Mouse (Mus musculus): Measurements from ENCODE around the gene Hcrtr1. TPM values are rescaled to one million over a fixed set of nuclear protein-coding genes. Genes with fewer than 3 reads are reported as not detected.
A peak's percentile ranks its signal among the peaks of the same experiment; 100 is the strongest.

The Hcrtr1 gene
- polyA plus RNA-seq, 1 experiment from 2014 or later = not detected

DNA sequence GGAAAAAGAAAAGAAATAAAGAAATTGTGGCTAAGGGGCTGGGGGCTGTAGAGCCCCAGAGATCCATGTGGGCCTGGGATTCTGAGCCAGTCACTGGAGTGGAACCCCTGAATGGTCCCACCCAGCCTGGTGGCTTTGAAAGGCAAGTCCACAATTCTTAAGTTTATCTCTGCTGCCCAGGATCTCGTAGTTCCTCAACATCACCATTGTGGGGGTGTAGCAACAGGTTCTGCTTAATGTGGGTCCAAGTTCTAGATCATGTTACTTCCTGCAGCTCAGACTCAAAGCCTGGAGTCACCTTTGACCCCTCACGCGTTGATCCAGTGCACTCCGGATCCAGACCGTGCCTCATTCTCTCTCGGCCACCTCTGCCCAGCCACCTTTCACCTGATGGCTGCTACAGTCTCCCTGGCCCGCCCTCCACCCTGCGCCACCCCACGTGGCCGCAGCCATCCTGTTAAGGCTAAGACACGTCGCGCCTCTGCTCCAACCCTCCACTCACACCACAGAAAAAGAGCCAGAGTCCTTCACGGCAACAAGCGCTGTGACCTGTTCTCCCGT, 30.3 kb upstream of the Hcrtr1 start:
- TF ChIP-seq EP300 (IDR thresholded peaks at IDR 0.05; ENCODE audit: low read depth) (no peak), CTCF (IDR thresholded peaks at IDR 0.05; ENCODE audit: low read depth) (no peak)
- peaks cover 2% of the 10 kb centered on the region; the same call in 1 of the 2 replicates for H3K27me3 ChIP-seq (ENCODE audit: insufficient read depth, low read length)
- no peak for ATAC-seq
- no peak overlapping the region for H3K9ac ChIP-seq (replicated peaks)
- no peak overlapping the region for H3K27ac ChIP-seq (ENCODE audit: low read depth)
- WGBS (ENCODE audit: insufficient replicate concordance) = 72% methylated on average over 16 of the region's 16 CpGs
- no peaks in the 10 kb centered on the region for H3K9me3 ChIP-seq (ENCODE audit: low read length)
- H3K4me3 ChIP-seq (ENCODE audit: low read depth, low read length) = no peak overlapping the region
- H3K36me3 ChIP-seq (replicated peaks; ENCODE audit: insufficient read depth, low read length) = peaks cover 7% of the 10 kb centered on the region
- H3K4me1 ChIP-seq (ENCODE audit: insufficient read depth) = peaks cover 22% of the 10 kb centered on the region
- H3K4me2 ChIP-seq (ENCODE audit: low read depth, low read length) = no peak overlapping the region
- DNase-seq = no peak

DNA sequence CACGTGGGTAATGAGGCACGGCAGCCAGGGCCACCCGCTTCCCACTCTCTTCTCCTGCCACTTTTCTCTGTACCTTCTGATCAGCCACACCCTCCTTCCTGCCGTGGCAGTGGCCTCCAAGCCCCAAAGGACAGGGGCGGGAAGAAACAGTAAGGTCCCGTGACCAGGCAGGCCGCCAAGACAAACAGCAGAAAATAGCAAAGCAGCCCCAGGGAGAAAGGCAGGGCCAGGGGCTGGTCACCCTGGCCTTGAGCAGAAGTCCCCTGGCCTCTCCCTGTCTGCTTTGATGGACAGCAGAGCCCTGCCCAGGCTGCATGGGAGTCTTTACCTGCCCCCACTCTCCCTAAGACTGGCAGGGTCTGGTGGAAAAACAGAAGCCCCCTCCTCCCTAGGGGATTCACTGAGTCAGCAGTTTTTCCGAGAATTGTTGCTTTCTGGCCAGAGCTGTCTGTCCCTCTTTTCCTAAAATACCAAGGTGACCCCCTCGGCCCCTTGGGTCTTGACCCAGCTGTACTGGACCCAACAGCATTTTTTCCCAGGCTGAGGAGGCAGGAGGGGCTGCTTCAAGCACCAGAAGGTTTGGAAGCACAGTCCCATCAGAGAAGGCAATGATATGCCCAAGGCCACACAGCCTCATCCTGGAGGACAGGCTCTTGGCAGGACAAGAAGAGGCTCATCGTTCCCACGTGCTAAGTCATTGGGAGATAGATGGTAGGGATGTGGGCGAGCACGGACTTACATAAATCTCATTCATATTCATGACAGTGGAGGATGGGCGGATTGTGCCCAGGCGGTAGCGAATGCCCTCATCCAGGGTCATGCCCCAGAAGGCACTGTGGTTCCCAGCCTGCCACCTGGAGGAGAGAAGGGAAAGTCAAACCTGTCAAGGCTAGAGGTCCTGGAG, 29.4 kb upstream of the Hcrtr1 start:
- DNase-seq = peak; percentile 72
- H3K36me3 ChIP-seq (replicated peaks; ENCODE audit: insufficient read depth, low read length) = peaks cover 7% of the 10 kb centered on the region
- ATAC-seq = peak; percentile 42
- H3K4me2 ChIP-seq (ENCODE audit: low read depth, low read length) = peak overlapping the region; percentile 15
- H3K9ac ChIP-seq (replicated peaks) = no peak overlapping the region
- 41% methylated on average over 16 of the region's 16 CpGs for WGBS (ENCODE audit: insufficient replicate concordance)
- H3K4me1 ChIP-seq (ENCODE audit: insufficient read depth) = peaks cover 19% of the 10 kb centered on the region
- no peaks in the 10 kb centered on the region for H3K9me3 ChIP-seq (ENCODE audit: low read length)
- no peak for TF ChIP-seq EP300 (IDR thresholded peaks at IDR 0.05; ENCODE audit: low read depth)
- TF ChIP-seq CTCF (IDR thresholded peaks at IDR 0.05; ENCODE audit: low read depth) = no peak
- H3K4me3 ChIP-seq (ENCODE audit: low read depth, low read length) = no peak overlapping the region
- H3K27ac ChIP-seq (ENCODE audit: low read depth) = no peak overlapping the region; the same call in 1 of the 2 replicates
- H3K27me3 ChIP-seq (ENCODE audit: insufficient read depth, low read length) = peaks cover 3% of the 10 kb centered on the region

DNA sequence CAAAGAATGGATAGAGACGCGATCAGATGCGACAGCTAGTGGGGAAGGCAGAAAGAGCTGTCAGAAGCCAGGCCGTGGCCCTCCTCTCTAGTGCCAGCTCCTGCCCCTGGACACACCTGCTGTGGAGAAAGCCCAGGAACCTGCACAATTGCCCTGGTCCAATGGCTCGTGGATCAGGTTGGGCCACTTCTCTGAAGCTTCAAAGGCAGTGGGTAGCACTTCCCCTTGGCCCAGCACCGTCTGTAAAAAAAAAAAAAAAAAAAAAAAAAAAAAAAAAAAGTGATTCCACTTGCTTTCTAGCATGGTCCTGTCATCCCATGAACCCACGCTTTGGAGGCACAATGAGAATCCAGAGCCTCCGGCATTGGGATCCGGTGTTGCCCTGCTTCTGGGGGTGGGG, 28.7 kb upstream of the Hcrtr1 start:
- peaks cover 9% of the 10 kb centered on the region for H3K27me3 ChIP-seq (ENCODE audit: insufficient read depth, low read length)
- no peak for DNase-seq
- H3K9ac ChIP-seq (replicated peaks) = no peak overlapping the region
- 34% methylated on average over 9 of the region's 9 CpGs for WGBS (ENCODE audit: insufficient replicate concordance)
- peaks cover 18% of the 10 kb centered on the region for H3K4me1 ChIP-seq (ENCODE audit: insufficient read depth)
- peaks cover 7% of the 10 kb centered on the region for H3K36me3 ChIP-seq (replicated peaks; ENCODE audit: insufficient read depth, low read length)
- ATAC-seq = no peak
- TF ChIP-seq EP300 (IDR thresholded peaks at IDR 0.05; ENCODE audit: low read depth) (no peak), CTCF (IDR thresholded peaks at IDR 0.05; ENCODE audit: low read depth) (no peak)
- H3K4me2 ChIP-seq (ENCODE audit: low read depth, low read length) = peak overlapping the region; percentile 15
- no peak overlapping the region for H3K4me3 ChIP-seq (ENCODE audit: low read depth, low read length)
- no peaks in the 10 kb centered on the region for H3K9me3 ChIP-seq (ENCODE audit: low read length)
- no peak overlapping the region for H3K27ac ChIP-seq (ENCODE audit: low read depth)

DNA sequence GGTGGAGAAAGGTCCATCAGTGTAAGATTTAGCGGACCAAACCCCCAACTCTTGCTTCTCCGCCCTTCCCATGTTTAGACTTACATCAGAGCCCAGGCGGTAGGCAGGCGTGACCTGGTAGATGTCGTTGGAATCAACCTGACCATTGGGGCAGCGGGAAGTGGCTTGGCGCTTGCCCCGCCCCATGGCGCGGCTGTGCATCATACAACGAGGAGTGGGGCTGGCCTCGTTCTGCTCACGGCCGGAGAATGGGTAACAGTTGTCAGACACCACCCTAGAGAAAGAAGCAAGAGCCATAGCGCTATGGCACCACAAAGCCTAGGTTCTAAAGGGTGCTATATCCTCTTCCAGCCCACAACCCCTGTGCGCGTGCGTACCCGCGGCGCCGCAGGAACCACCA, 28.2 kb upstream of the Hcrtr1 start:
- 53% methylated on average over 22 of the region's 22 CpGs for WGBS (ENCODE audit: insufficient replicate concordance)
- H3K9ac ChIP-seq (replicated peaks) = no peak overlapping the region
- peaks cover 18% of the 10 kb centered on the region for H3K4me1 ChIP-seq (ENCODE audit: insufficient read depth)
- no peak overlapping the region for H3K4me3 ChIP-seq (ENCODE audit: low read depth, low read length)
- H3K9me3 ChIP-seq (ENCODE audit: low read length) = no peaks in the 10 kb centered on the region
- ATAC-seq (no peak), DNase-seq (no peak)
- peaks cover 10% of the 10 kb centered on the region for H3K27me3 ChIP-seq (ENCODE audit: insufficient read depth, low read length)
- H3K4me2 ChIP-seq (ENCODE audit: low read depth, low read length) = no peak overlapping the region; the same call in 1 of the 2 replicates
- peaks cover 7% of the 10 kb centered on the region for H3K36me3 ChIP-seq (replicated peaks; ENCODE audit: insufficient read depth, low read length)
- TF ChIP-seq EP300 (IDR thresholded peaks at IDR 0.05; ENCODE audit: low read depth) = no peak
- TF ChIP-seq CTCF (IDR thresholded peaks at IDR 0.05; ENCODE audit: low read depth) = no peak
- H3K27ac ChIP-seq (ENCODE audit: low read depth) = no peak overlapping the region

DNA sequence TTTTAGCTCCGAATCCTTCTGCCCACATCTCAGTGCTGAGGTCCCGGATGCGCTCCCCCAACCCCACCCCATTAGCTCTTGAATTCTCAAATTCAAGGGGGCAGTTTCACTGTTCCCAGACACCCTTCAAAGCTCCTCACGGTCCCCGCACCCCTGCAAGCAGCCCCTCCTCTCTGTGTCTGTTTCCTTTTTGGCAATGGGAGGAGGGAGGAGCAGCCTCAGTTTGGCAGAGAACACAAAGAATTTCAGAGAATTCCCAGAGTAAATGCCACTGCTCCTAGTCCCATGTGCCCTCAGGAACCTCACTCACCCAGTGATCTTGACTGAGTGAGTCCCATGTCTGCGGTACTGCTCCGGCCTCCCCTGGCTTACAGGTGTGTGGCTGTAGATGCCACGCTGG, 27.4 kb upstream of the Hcrtr1 start:
- TF ChIP-seq EP300 (IDR thresholded peaks at IDR 0.05; ENCODE audit: low read depth) (no peak), CTCF (IDR thresholded peaks at IDR 0.05; ENCODE audit: low read depth) (no peak)
- peaks cover 18% of the 10 kb centered on the region for H3K4me1 ChIP-seq (ENCODE audit: insufficient read depth)
- no peak overlapping the region for H3K27ac ChIP-seq (ENCODE audit: low read depth)
- peaks cover 7% of the 10 kb centered on the region for H3K36me3 ChIP-seq (replicated peaks; ENCODE audit: insufficient read depth, low read length)
- WGBS (ENCODE audit: insufficient replicate concordance) = 84% methylated on average over 8 of the region's 8 CpGs
- no peak overlapping the region for H3K4me3 ChIP-seq (ENCODE audit: low read depth, low read length)
- ATAC-seq = no peak
- no peak overlapping the region for H3K4me2 ChIP-seq (ENCODE audit: low read depth, low read length)
- no peak overlapping the region for H3K9ac ChIP-seq (replicated peaks)
- H3K9me3 ChIP-seq (ENCODE audit: low read length) = no peaks in the 10 kb centered on the region
- H3K27me3 ChIP-seq (ENCODE audit: insufficient read depth, low read length) = peaks cover 10% of the 10 kb centered on the region
- no peak for DNase-seq

DNA sequence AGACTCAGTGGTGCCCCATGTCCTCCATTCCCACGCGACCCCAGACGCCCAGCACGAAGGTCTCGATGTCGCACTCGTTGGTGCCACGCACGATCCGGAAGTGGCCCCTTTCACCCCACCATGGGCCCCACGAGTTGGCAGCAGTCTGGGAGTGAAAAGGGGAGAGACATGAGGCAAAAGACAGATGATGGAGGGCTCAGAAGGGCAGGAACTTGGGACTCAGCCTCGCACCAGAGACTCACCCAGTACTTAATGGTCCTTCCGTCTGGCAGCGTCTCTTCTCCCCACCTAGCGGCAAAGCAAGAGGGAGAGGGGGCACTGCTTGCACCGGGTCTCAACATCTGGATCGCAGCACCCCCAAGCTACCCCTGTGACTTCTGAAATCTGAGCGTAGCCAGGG, 26.9 kb upstream of the Hcrtr1 start:
- Histone ChIP-seq H3K4me1 (ENCODE audit: insufficient read depth) (peaks cover 18% of the 10 kb centered on the region), H3K4me2 (ENCODE audit: low read depth, low read length) (no peak overlapping the region), H3K9me3 (ENCODE audit: low read length) (no peaks in the 10 kb centered on the region), H3K36me3 (replicated peaks; ENCODE audit: insufficient read depth, low read length) (peaks cover 7% of the 10 kb centered on the region), H3K9ac (replicated peaks) (no peak overlapping the region), H3K27me3 (ENCODE audit: insufficient read depth, low read length) (peaks cover 10% of the 10 kb centered on the region), H3K27ac (ENCODE audit: low read depth) (no peak overlapping the region), H3K4me3 (ENCODE audit: low read depth, low read length) (no peak overlapping the region)
- no peak for DNase-seq
- ATAC-seq = no peak
- TF ChIP-seq EP300 (IDR thresholded peaks at IDR 0.05; ENCODE audit: low read depth) (no peak), CTCF (IDR thresholded peaks at IDR 0.05; ENCODE audit: low read depth) (no peak)
- 77% methylated on average over 18 of the region's 18 CpGs for WGBS (ENCODE audit: insufficient replicate concordance)
